Mouse (Mus musculus) midbrain, embryonic 15.5 days (tissue): Measurements from ENCODE around the gene Ilf3. TPM values are rescaled to one million over a fixed set of nuclear protein-coding genes. Genes with fewer than 3 reads are reported as not detected.
A peak's percentile ranks its signal among the peaks of the same experiment; 100 is the strongest.

Source experiments
- ATAC-seq: fragments of 200-750 bp; cut with Nextera tagmentation; replicated peaks from 2 replicates; pipeline ENCODE4 v1.8.0; 2017; ENCODE audit warnings: moderate TSS enrichment
- H3K27ac ChIP-seq: fragments of 300-500 bp; sonication (generic); 2 replicates; pipeline ENCODE4 v1.5.1; 2015; ENCODE audit warnings: mild to moderate bottlenecking, inconsistent platforms
- H3K27me3 ChIP-seq: fragments of 300-500 bp; sonication (generic); replicated peaks from 2 replicates; pipeline ENCODE4 v1.6.1; 2015; ENCODE audit warnings: inconsistent platforms
- H3K36me3 ChIP-seq: fragments of 300-500 bp; sonication (generic); replicated peaks from 2 replicates; pipeline ENCODE4 v1.6.1; 2015; ENCODE audit warnings: inconsistent platforms
- H3K4me1 ChIP-seq: fragments of 300-500 bp; sonication (generic); 2 replicates; pipeline ENCODE4 v1.6.1; 2015; ENCODE audit warnings: inconsistent platforms
- H3K4me2 ChIP-seq: fragments of 300-500 bp; sonication (generic); 2 replicates; pipeline ENCODE4 v1.6.1; 2015; ENCODE audit warnings: inconsistent platforms, mild to moderate bottlenecking, moderate library complexity
- H3K4me3 ChIP-seq: fragments of 300-500 bp; sonication (generic); 2 replicates; pipeline ENCODE4 v1.5.1; 2015; ENCODE audit warnings: mild to moderate bottlenecking, inconsistent platforms
- H3K9ac ChIP-seq: fragments of 300-500 bp; sonication (generic); 2 replicates; pipeline ENCODE4 v1.6.1; 2015; ENCODE audit warnings: mild to moderate bottlenecking, inconsistent platforms
- H3K9me3 ChIP-seq: fragments of 300-500 bp; sonication (generic); 2 replicates; pipeline ENCODE4 v1.6.1; 2016; ENCODE audit warnings: inconsistent platforms
- WGBS: fragments of 180-500 bp; shearing (Covaris S2); methylation state at CpG from one replicate; pipeline ENCODE4 v1.1.7; 2015; ENCODE audit warnings: mixed read lengths; 5-methylcytosine and 5-hydroxymethylcytosine counted together
- polyA plus RNA-seq: library from polyadenylated mRNA; unstranded; fragments of >200 nt; fragmentation: Nextera tagmentation; extraction: Ambion mirVana; gene quantifications from 2 replicates; pipeline ENCODE4 v1.2.1, GENCODE M21; 2015

The Ilf3 gene
- polyA plus RNA-seq, 1 experiment from 2014 or later: 256 TPM

DNA sequence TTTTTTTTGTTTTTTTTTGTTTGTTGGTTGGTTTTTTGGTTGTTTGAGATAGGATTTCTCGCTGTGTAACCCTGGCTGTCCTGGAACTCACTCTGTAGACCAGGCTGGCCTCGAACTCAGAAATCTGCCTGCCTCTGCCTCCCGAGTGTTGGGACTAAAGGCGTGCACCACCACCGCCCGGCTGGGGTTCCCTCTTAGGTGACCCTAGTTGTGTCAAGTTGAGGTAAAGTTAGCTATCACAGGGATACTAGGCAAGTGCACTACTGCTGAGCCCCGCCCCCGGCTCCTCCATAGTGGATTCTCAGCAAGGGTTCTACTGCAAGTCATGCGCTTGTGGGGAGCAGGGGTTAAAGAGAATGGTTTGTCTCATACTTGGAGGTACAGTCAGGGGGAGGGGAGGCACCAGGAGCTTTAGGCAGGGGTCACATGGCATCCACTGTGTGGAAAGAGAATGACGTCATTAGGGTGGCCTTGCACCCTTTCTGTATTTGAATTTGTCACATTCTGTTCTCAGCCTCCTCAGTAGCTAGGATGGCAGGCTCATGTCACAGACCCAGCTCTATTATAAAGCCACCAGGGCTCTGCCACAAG, 37.9 kb upstream of the Ilf3 start:
- H3K27ac ChIP-seq: no peak overlapping the region
- ATAC-seq: no peak
- no peaks in the 10 kb centered on the region for H3K27me3 ChIP-seq
- 89% methylated on average over 10 of the region's 10 CpGs for WGBS
- H3K36me3 ChIP-seq: no peaks in the 10 kb centered on the region
- H3K4me2 ChIP-seq: no peak overlapping the region
- H3K9me3 ChIP-seq: no peaks in the 10 kb centered on the region
- H3K4me1 ChIP-seq: peaks cover 20% of the 10 kb centered on the region; the same call in 1 of the 2 replicates
- H3K9ac ChIP-seq: no peak overlapping the region
- H3K4me3 ChIP-seq: no peak overlapping the region

DNA sequence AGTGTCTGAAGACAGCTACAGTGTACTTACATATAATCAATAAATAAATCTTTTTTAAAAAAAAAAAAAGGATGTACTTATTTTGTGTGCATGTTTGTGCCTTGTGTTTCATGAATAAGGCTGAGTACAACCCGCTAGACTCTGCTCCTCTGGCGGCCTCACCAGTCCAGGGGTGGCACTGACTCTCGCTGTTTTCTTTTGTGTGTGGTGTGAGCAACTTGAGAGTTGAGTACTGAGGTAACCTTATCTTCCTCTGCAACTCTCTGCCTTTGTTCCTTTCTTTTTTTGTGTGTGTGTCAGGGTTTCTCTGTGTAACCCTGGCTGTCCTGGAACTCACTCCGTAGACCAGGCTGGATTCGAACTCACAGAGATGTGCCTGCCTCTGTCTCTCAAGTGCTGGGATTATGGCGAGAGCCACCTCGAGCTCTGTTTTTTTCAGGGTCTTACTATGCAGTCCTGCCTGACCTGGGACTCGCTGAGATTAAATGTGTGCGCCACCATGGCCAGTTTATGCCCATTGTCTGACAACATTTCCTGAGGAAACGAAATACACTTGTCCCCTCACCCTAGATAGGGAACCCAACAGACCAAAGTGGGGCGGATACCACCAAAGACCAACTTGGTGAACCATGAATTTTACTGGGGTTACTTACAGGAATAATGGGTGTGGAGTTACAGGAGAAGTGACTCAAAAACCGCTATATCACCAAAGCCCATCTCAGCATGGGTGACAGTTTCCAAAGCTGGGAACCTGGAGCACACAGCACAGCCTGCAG, 36.1 kb upstream of the Ilf3 start:
- Histone ChIP-seq H3K36me3 (no peaks in the 10 kb centered on the region), H3K27ac (no peak overlapping the region), H3K4me1 (peaks cover 20% of the 10 kb centered on the region; the same call in 1 of the 2 replicates), H3K9me3 (no peaks in the 10 kb centered on the region), H3K4me2 (no peak overlapping the region), H3K4me3 (no peak overlapping the region), H3K9ac (no peak overlapping the region), H3K27me3 (no peaks in the 10 kb centered on the region)
- 83% methylated on average over 12 of the region's 12 CpGs for WGBS
- no peak for ATAC-seq

DNA sequence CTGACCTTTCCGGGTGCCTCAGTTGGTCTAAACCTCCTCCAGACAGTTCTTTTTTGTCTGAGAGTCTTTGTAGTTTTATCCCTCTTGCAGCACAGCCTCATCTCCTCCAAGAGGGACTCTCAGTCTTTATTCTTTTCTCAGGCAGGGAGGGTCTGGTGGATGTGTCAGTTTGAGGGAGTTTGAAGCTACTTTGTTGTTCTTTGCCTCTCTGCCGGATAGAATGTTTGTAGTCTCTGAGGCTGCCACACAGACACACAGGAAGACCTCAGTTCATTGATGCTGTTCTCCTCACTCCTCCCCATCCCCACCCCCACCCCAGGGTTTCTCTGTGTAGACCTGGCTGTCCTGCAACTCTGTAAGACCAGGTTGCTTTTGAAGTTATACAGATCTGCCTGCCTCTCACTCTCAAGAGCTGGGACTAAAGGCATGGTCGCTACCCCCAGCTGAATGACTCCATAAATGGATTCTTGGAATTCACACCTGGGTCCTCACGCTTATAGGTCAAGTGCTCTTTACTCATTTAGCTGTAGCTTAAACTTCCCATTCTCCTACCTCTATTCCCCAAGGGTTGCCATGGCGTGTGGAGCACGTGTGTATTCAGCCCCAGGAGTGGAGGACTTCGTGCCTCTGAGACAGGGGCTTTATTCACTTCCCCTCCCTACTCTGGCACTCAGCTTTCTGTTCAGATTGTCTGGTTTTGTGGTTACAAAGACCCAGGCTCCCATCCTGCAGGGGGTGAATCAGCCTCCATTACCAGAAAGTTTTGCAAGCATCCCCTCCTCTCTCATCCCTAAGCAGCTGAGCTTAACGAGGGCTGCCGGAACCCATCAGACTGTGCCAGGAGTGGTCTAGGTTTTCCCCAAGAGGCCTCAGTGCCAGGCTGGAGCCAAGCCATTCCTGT, 35.3 kb upstream of the Ilf3 start:
- WGBS: 24% methylated on average over 9 of the region's 9 CpGs
- ATAC-seq: peak; percentile 56
- no peaks in the 10 kb centered on the region for H3K9me3 ChIP-seq
- H3K36me3 ChIP-seq: no peaks in the 10 kb centered on the region
- no peak overlapping the region for H3K4me2 ChIP-seq
- H3K4me3 ChIP-seq: no peak overlapping the region
- H3K27me3 ChIP-seq: no peaks in the 10 kb centered on the region
- H3K4me1 ChIP-seq: peaks cover 20% of the 10 kb centered on the region; the same call in 1 of the 2 replicates
- 0 out of 2 replicates have a peak overlapping the region, but pooled peaks have one; percentile 37 for H3K27ac ChIP-seq
- no peak overlapping the region for H3K9ac ChIP-seq

DNA sequence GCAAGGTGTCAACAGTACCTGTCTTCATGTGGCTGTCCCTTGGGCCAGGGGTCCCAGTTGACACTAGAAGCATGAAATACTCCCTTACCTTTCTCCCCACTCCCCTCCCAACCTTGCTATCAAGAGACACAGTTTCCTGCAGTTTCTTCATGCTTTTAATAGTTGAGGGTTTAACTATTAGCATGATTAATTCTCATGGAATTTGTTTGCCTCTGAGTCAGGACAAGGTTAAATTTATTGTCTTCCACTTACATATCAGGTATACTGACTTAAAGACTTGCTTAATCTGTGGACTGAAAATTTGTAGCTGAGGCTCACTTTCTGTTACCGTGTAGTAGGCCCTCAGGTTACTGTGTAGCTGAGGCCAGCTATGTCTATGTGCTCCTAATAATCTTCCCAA, 34.1 kb upstream of the Ilf3 start:
- Histone ChIP-seq H3K27ac (no peak overlapping the region), H3K4me2 (no peak overlapping the region), H3K36me3 (no peaks in the 10 kb centered on the region), H3K4me3 (no peak overlapping the region), H3K9me3 (no peaks in the 10 kb centered on the region), H3K9ac (no peak overlapping the region), H3K4me1 (peaks cover 22% of the 10 kb centered on the region), H3K27me3 (no peaks in the 10 kb centered on the region)
- 93% methylated on average over 1 of the region's 1 CpGs for WGBS
- ATAC-seq: no peak

DNA sequence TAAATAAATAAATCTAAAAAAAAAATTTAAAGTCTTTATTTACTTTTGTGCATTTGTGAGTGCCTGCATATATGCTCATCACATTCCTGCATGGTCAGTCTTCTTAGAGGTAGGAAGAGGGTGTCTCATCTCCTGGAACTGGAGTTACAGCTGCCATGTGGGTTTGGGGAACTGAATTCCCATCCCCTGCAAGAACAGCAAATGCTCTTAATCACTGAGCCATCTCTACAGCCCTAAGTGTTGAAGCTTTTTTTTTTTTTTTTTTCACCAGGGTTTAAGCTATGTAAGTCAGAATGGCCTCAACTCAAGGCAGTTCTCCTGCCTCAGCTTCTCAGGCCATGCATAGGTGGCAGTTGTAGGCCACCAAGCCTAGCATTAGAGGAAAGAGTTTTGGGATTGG, 32.9 kb upstream of the Ilf3 start:
- H3K36me3 ChIP-seq: no peaks in the 10 kb centered on the region
- H3K4me2 ChIP-seq: no peak overlapping the region
- no peak overlapping the region for H3K9ac ChIP-seq
- H3K9me3 ChIP-seq: no peaks in the 10 kb centered on the region
- peaks cover 22% of the 10 kb centered on the region for H3K4me1 ChIP-seq
- ATAC-seq: no peak
- no peak overlapping the region for H3K27ac ChIP-seq
- H3K4me3 ChIP-seq: no peak overlapping the region
- no peaks in the 10 kb centered on the region for H3K27me3 ChIP-seq

DNA sequence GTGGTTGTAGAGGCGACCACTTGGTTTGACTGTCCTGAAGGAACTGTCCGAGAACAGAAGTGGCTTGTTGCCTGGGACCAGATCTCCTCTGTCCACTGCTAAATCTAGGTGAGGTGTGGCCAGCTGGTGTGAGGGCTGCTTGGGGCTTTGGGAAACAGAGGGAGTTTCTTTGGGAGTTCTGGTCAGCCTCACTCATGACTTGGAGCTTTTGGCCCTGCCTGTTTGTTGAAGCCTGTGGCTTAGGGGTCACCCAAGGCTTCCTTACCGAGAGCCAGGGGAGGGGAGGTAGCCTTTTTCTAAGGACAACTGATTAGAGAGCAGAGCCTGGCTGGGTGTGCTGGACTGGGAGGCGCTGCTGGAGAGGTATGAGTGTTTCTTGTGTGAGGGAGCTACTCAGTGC, 32.3 kb upstream of the Ilf3 start:
- no peaks in the 10 kb centered on the region for H3K27me3 ChIP-seq
- WGBS: 84% methylated on average over 4 of the region's 4 CpGs
- no peak overlapping the region for H3K4me3 ChIP-seq
- H3K9me3 ChIP-seq: no peaks in the 10 kb centered on the region
- no peak overlapping the region for H3K9ac ChIP-seq
- H3K4me1 ChIP-seq: peaks cover 20% of the 10 kb centered on the region
- no peak for ATAC-seq
- H3K36me3 ChIP-seq: no peaks in the 10 kb centered on the region
- no peak overlapping the region for H3K4me2 ChIP-seq
- H3K27ac ChIP-seq: no peak overlapping the region

DNA sequence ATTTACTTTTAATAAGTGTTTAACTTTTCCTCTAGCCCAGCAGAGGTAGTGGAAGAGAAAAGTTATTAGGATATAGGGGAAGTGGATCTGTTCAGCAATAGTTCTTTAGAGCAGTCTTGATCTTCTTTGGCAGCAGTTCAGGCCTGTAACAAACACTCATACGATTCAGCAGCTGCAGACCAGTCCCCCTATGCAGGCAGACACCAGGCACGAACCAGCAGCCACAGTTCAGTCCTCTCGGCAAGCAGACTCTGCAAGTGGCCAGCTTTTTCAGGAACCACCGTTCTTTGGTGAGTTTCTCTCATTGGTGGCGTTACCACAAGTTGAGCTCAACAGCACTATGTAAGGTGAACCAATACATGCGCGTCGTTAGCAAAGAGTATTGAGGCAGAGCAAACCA, 31.2 kb upstream of the Ilf3 start:
- no peaks in the 10 kb centered on the region for H3K36me3 ChIP-seq

DNA sequence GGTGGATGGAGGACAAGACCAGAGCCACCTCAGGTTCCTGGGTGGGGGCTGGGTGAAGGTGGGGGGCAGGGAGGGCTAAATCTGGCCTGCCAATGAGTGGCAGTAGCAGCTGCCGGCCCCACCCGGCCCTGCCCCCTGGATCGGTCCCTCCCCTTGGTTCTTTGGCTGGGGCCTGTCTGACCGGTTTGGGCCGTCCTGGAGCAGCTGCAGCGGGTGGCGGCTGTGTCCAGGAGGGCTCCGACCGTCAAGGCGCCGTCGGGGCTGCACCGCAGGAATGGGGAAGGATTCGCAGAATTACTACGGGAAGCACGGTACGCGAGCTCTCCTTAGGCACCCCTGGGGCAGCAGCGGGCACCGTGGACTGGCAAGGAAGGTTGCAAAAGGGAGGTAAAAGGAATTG, 30.0 kb upstream of the Ilf3 start:
- no peak overlapping the region for H3K9ac ChIP-seq
- no peaks in the 10 kb centered on the region for H3K27me3 ChIP-seq
- no peaks in the 10 kb centered on the region for H3K9me3 ChIP-seq
- no peak for ATAC-seq
- H3K27ac ChIP-seq: no peak overlapping the region
- H3K4me3 ChIP-seq: no peak overlapping the region
- WGBS: 22% methylated on average over 18 of the region's 20 CpGs
- H3K4me2 ChIP-seq: no peak overlapping the region
- H3K36me3 ChIP-seq: 0 out of 2 replicates have a peak, but pooled peaks cover 5% of the 10 kb centered on the region
- peaks cover 10% of the 10 kb centered on the region for H3K4me1 ChIP-seq

More for the DNA sequence above, 31.2 kb upstream of the Ilf3 start:
- Histone ChIP-seq H3K4me3 (no peak overlapping the region), H3K9ac (no peak overlapping the region), H3K27me3 (no peaks in the 10 kb centered on the region), H3K4me1 (peaks cover 20% of the 10 kb centered on the region), H3K27ac (no peak overlapping the region), H3K9me3 (no peaks in the 10 kb centered on the region), H3K4me2 (no peak overlapping the region)
- no peak for ATAC-seq
- 86% methylated on average over 8 of the region's 8 CpGs for WGBS

DNA sequence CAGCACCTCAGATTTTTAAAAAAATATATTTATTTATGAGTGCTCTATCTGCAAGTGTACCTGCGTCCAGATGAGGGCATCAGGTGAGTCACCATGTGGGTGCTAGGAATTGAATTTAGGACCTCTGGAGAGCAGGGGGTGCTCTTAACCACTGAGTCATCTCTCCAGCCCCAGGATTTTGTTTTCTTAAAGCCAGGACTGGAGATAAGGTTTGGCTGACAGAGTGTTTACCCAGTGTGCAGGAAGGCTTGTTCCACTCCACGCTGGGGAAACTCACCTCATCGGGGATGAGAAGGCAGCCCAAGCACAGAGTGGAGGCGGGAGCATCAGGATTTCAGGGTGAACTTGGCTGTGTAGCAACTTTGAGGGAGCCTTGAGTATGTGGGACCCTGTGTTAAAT, 27.3 kb upstream of the Ilf3 start:
- H3K36me3 ChIP-seq: 0 out of 2 replicates have a peak, but pooled peaks cover 15% of the 10 kb centered on the region
- peaks cover 3% of the 10 kb centered on the region; the same call in 1 of the 2 replicates for H3K4me1 ChIP-seq
- no peak overlapping the region for H3K27ac ChIP-seq
- H3K9ac ChIP-seq: no peak overlapping the region
- H3K27me3 ChIP-seq: no peaks in the 10 kb centered on the region
- ATAC-seq: no peak
- no peak overlapping the region for H3K4me2 ChIP-seq
- no peak overlapping the region for H3K4me3 ChIP-seq
- 88% methylated on average over 4 of the region's 4 CpGs for WGBS
- no peaks in the 10 kb centered on the region for H3K9me3 ChIP-seq

DNA sequence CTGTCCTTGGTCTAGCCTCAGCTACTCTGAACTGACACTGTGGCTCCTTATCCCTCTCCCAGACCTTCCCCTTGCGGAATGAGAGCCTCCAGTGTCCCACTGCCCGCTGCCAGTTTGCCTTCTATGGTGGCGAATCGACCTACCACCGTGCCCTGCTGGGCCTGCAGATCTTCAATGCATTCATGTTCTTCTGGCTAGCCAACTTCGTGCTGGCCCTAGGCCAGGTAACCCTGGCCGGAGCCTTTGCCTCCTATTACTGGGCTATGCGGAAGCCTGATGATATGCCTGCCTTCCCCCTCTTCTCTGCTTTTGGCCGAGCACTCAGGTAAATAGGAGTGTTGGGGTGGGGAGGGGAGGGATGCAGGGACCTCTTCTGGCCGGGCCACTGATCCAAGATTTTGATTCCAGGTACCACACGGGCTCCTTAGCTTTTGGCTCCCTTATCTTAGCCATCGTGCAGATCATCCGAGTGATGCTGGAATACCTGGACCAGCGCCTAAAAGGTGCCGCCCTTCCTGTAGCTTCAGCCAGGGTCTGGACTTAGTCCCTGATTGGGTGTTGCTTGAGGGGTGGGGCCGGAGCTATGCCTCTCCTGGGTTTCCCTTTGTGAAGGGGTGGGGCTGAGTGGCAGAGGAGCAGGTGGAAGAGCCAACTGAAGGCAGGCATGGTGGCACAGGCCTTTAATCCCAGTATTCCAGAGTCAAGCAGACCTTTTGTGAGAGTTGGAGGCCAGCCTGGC, 20.9 kb upstream of the Ilf3 start:
- no peak overlapping the region for H3K4me3 ChIP-seq
- no peak for ATAC-seq
- no peaks in the 10 kb centered on the region for H3K9me3 ChIP-seq
- H3K4me2 ChIP-seq: no peak overlapping the region
- no peak overlapping the region for H3K27ac ChIP-seq
- H3K36me3 ChIP-seq: peaks cover 31% of the 10 kb centered on the region; the same call in 1 of the 2 replicates
- H3K27me3 ChIP-seq: no peaks in the 10 kb centered on the region
- H3K4me1 ChIP-seq: no peaks in the 10 kb centered on the region
- H3K9ac ChIP-seq: no peak overlapping the region
- WGBS: 74% methylated on average over 16 of the region's 16 CpGs

DNA sequence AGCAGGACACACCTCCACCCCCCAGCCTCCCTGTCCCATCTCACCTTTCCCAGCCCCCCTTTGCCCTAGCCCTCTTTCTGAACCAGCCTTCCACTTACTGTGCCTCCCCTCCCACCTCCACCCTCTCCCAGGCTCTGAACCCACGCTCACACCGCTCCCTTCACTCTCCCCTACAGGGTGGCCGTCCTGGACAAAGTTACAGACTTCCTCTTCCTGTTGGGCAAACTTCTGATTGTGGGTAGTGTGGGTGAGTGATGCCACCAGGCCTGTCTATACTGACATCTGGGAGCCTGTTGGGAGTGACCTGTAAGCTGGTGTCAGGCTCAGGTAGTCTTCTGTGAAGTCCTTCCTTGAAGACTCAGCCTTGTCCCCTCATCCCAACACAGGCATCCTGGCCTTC, 19.5 kb upstream of the Ilf3 start:
- 92% methylated on average over 3 of the region's 3 CpGs for WGBS
- H3K9me3 ChIP-seq: no peaks in the 10 kb centered on the region
- H3K27me3 ChIP-seq: no peaks in the 10 kb centered on the region
- H3K27ac ChIP-seq: no peak overlapping the region
- no peak for ATAC-seq
- peaks cover 23% of the 10 kb centered on the region; the same call in 1 of the 2 replicates for H3K36me3 ChIP-seq
- no peak overlapping the region for H3K4me2 ChIP-seq
- H3K4me1 ChIP-seq: no peaks in the 10 kb centered on the region
- H3K4me3 ChIP-seq: no peak overlapping the region
- H3K9ac ChIP-seq: no peak overlapping the region

DNA sequence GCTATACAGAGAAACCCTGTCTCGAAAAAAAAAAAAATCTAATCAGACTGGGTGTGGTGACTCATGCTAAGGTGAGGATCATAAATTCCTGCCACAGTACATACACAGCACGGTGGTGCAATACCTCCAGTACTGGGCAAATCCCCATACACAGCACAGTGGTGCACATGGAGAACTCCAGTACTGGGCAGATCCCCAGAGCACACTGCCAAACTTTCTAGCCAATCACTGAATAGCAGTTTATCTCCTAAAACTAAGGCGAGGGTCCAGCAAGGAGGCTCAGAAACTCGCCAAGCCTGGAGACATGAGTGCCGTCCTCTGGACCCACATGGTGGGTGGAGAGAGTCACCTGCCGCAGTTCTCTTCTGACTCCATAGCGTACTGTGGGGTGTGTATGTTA, 16.5 kb upstream of the Ilf3 start:
- Histone ChIP-seq H3K9ac (no peak overlapping the region), H3K9me3 (no peaks in the 10 kb centered on the region), H3K27ac (no peak overlapping the region), H3K27me3 (no peaks in the 10 kb centered on the region), H3K4me2 (no peak overlapping the region), H3K4me3 (no peak overlapping the region), H3K4me1 (no peaks in the 10 kb centered on the region), H3K36me3 (peaks cover 37% of the 10 kb centered on the region; the same call in 1 of the 2 replicates)
- 91% methylated on average over 7 of the region's 7 CpGs for WGBS
- no peak for ATAC-seq
